Mouse (Mus musculus) liver, embryonic 18 days (tissue): ENCODE data around the gene Nmnat1. TPM values are rescaled to one million over a fixed set of nuclear protein-coding genes. Genes with fewer than 3 reads are reported as not detected.

Experiments
- polyA plus RNA-seq: library from polyadenylated mRNA; depleted of rRNA; stranded (reverse); fragments of >200 nt; gene quantifications from 2 replicates; pipeline ENCODE4 v1.2.3, GENCODE M21; 2012; rRNA removed

The Nmnat1 gene
- polyA plus RNA-seq: 6.1 and 6.3 TPM in 2 replicates

DNA sequence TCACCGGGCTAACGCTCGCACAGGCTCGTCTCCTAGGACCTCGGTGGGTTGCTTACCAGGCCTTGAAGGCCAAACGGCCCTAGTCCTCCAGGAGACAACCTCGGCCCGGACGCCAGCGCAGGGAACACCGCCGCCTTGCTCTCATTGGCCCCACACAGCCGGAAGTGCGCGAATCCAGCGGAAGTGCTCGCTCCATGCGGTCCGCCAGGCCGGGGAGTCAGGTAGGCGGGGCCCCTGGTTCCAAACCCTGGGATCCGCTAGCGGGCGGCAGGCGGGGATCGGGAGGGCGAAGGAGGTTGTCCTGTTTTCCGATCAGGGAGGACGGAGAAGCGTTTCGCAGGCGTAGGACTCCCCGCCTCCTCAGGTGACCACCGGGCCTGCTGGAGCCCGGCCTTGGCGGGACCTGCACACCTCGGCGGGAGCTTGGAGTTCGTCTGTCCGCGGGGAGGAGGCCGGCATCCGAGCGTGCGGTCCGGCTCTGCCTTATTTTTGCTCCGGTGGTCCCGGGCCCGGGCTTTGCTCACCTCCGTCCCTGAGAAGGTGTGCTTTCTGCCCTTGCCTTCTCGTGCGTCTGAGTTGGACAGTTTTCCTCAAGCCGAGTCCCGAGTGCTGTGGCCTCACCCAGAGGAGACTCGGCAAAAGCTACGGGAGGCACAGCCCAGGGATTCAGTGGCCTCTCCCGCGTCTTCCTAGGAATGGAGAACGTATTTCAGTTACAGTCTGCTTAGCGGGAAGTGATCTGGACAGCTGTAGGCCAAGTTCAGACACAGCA, at the start of gene Nmnat1, which contains the start of gene Lzic:
Gene Nmnat1, minus strand, starts transcription at position 150 of the 772 bp plus-strand sequence.
Gene Lzic, plus strand, starts transcription at position 177 of the 772 bp plus-strand sequence.

DNA sequence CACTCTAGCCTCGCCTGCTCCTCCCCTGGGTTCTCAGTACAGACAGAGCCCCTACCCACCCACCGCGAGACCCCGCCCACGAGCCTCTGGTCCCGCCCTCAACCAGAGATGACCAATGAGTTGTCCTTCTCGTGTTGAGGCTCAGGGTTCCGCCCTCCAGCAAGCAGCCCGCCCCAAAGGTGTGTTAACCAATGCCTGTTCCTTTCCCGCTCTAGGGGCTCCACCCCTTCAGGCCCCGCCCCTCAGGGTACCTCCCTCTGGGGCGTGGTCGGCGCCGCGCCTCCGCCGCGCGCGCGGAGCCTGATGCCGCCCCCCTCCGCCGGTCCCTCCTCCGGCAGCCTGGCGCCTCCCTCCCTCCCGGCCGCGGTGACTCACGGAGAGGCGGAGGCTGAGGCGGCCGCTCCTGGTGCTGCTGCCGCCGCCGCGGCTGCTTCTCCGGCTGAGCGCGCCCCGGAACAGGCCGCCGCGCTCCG, 32.9 kb upstream of the Nmnat1 start, which contains the start of gene Ctnnbip1:
Gene Ctnnbip1, plus strand, starts transcription at position 369 of the 473 bp plus-strand sequence.

DNA sequence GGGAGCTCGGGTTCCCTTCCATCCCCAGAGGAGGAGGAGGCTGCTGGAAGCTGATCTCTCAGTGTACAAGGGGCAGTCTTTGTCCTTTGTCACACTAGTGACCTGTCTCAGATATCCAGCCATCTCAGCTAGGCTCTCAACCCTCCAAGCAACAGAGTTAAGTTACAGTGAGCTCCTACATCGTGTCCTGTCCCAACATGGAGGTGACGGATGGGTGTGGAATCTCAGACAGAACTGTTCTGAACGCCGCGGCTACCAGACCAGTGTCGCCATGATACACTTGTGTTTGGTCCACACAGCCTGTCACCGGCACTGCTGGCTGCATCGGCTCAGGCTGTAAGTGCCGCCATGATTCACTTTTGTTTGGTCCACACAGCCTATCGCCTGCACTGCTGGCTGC, 7.9 kb downstream of the Nmnat1 start, which contains the start of gene Tmem274:
Gene Tmem274, plus strand, starts transcription at position 301 of the 400 bp plus-strand sequence.

DNA sequence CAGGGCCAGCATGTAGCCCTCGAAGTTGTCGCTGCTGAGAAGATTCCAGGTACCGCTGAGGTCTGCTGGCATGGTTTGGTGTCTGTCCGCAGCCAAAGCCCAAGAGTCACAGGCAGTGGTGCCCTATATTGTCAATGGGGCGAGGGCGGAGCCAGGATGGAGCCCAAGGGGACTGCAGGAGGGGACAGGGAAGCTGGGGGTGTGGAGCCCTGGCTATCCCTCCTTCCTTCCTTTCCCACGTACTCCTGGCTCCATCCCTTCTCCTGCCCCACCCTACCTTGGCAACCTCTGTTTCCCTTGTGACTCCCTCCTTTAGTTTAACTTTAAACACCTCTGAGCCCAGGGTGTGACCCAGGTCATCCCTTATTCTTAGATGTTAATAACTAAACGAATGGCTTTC, 30.1 kb downstream of the Nmnat1 start, which contains the start of gene Rbp7:
Gene Rbp7, minus strand, starts transcription at position 100 of the 400 bp plus-strand sequence.

DNA sequence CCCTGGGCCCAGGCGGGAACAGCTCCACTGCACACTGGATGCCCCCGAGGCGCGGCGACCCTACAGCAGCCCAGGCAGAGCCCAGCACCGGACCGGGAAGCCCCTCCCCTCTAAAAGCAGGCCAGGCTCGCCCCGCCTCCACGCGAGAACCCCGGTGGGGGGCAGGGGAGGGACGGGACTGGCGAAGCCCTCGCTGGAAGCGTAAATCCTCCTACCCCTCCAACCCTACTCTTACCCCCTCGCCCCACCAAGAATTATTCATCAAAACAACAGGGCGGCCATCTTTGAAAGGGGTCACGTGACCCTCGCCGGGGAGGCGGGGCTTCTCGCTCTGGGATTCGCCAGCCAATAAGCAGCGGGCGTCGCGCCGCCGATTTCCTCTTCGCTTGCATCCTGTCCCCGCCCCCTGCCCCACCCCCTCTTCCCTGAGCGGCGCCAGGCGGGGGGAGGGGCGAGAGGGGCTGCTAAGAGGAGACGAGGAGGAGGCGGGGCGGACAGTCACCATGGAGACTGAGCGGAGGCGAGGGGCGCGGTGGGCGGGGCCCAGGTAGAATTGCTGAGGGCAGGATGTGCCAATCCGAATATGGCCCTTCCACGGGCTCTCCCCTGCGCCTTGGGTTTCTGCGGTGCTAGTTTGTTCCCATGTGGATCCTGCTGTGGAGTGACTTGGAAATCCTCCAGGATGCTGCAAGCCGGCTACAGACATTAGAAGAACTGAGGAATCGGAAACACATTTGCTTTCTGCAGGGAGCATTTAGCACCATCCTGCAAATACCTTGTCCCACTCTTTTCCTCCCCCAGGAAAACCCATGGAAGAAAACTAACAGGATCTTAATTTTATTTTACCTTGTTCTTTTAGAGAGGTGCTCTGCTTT, 58.4 kb downstream of the Nmnat1 start, which contains the start of gene Ube4b:
Gene Ube4b, minus strand, starts transcription at position 425 of the 875 bp plus-strand sequence.

Other genes starting within 250 kb of the Nmnat1 start
- 6.9 and 7.0 TPM in 2 replicates for gene Kif1b, start 177.5 kb downstream of the Nmnat1 start, polyA plus RNA-seq
- gene Ube4b, start 58.5 kb downstream of the Nmnat1 start, polyA plus RNA-seq: 15.0 and 18.9 TPM in 2 replicates
- gene Rbp7, start 30.2 kb downstream of the Nmnat1 start, polyA plus RNA-seq: not detected in 2 replicates
- not detected in 2 replicates for gene Tmem274, start 7.8 kb downstream of the Nmnat1 start, polyA plus RNA-seq
- 6.4 and 7.9 TPM in 2 replicates for gene Lzic, start within 50 bp of the Nmnat1 start, polyA plus RNA-seq
- 3.6 and 4.2 TPM in 2 replicates for gene Ctnnbip1, start 33.0 kb upstream of the Nmnat1 start, polyA plus RNA-seq
- 1.3 and 1.5 TPM in 2 replicates for gene Clstn1, start 101.3 kb upstream of the Nmnat1 start, polyA plus RNA-seq
- 5.7 and 7.2 TPM in 2 replicates for gene Pik3cd, start 217.4 kb upstream of the Nmnat1 start, polyA plus RNA-seq